Mouse (Mus musculus) mature B cell (primary cell): Measurements from ENCODE around the gene Plxnd1.

ENCODE experiments used
- in situ Hi-C: fragments of 300-500 bp; cut with MboI; formaldehyde crosslinking; loops from 2 replicates; pipeline ENCODE4 v1.14.3; 2019

Gene Plxnd1

DNA sequence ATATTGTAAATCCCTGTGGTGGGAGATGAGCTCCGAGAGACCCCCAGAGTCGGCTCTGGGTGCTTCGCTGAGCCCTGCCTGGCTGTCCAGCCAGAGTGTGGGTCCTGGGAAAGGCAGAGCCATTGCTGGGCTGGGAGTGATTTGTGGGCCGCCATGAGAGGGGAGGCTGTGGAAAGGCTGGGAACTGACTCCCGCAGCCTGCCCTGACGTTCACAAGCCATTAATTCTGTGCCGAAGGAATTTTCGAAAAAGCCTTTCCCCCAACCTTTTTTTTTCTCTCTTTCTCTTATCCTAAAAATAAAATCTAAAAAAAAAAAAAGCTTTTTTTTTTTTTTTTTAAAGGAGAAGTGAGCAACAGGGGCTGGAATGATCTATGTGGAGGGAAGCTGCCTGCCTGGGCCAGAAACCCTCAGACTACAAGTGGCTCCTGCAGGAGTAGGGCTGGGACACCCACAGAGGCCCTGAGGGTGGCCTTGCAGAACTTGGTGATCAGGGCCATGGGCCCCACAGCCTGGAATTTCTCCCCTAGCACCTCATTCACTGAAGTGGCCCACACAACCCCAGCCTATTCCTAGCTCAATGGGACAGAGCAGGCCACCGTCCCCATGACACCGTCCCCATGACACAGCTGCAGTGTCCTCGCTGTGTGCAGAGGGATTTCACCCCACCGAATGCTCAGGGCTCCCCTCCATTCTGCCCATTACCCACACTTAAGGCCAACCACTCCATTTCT, 11.3 kb downstream of the Plxnd1 start:
- in situ Hi-C loops = no loop called here

DNA sequence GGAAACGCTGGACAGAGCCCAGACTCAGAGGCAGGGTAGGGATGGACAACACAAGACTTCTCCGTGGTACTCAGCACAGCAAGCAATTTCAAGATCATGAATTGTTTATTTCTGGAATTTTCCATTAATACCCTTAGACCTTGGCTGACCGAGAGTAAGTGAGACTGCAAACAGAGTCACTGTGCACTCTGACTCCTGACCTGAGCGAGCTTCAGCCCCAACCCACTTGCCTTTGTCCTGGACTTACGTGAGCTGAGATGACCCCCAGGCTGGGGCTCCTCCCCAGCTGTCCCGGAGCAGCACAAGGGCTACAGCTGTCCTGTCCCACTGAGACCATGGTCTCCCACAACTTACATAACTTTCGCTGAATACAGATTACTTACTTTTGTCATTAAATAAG, 11.9 kb downstream of the Plxnd1 start:
- in situ Hi-C loops = no loop called here

DNA sequence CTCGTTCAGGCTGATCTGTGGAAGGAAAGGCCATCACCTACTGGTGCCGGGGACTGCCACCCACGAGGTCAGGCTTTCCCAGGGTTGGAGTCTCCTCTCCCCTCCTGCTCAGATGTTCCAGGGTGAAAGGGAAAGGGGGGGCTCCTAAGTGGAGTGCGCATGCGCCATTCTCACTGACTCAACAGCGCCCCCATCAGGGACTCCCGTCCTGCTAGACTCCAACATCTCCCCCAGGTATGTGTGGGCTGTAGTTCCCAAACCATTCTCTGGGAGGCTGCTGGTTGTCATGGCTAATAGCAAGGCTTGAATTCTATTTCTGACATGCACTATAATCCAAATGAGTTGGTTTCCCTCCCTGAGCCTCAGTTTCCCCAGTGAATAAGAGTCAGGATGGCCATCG, 16.2 kb downstream of the Plxnd1 start:
- in situ Hi-C loops = no loop called here

DNA sequence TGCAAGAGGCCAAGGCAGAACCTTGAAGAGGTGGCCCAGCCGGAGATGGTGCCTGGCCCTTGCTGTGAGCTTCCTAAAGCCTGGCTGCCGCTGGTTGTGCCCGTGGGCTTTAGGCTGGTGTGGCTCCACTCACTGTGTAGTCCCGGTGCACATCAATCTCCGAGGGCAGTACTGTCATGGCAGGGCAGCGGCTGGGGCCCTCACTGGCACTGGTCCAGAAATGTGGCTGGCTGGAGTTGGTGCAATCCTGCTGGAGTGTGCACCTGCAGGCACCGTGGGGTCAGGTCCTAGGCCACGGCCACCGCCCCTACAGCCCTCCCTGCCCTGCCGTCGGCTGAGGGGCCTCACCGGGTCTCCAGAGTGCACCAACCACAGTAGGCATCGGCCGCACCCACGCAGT, 17.0 kb downstream of the Plxnd1 start:
- in situ Hi-C loops = no loop called here

DNA sequence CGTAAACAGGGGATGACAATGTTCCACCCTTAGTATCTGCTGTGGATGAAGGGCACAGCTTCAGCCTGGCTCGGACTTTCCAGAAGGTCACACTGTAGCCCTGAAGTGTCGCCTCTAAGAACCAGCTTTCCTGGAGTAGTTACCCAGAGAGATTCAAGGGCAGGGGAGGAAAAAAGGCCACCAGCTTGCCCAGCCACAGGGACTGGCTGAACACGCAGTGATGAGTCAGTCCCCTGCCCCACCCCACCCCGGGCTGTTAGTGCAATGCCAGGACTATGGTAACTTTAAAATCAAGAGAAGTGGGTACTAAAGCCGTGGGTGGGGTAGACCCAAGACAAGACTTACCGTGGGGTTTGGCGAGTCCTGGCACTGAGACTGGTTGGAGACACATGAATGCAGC, 19.2 kb downstream of the Plxnd1 start:
- in situ Hi-C loops = no loop called here

DNA sequence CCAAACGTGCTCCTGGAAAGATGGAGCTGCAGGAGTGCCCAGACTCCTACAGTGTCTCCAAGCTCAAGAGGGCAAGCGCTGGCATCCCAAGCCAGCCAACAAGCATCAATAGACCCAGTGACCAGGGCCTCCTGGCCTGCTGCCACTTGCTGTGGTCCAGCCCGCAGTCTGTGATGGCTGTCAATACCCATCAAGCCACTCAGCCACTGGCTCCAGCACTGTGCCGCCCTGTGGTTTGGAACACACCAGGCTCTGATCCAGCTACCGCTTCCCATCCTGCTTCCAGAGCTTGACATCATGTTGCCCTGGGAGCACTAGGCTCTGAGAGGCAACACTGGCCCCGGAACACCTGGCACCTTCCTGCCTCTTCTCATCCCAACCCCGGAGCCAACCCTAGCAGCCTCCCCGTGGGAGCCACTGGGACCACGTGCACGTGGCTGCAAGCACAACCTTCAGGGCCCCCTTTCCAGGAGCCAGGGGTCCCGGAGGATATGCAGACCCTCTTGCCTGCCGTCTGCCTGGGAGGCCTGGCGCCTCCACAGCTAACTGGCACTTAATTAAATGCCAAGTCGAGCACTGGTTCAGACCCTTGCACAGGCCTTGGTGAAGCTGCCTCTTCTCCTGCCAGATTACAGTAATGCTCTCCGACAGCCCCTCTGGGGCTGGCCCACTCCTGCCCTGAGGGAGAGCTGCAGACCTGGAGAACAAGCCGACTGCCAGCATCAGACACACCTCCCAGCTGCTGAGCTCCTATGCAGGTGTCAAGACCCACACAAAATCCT, 20.7 kb downstream of the Plxnd1 start:
- in situ Hi-C loops = no loop called here

DNA sequence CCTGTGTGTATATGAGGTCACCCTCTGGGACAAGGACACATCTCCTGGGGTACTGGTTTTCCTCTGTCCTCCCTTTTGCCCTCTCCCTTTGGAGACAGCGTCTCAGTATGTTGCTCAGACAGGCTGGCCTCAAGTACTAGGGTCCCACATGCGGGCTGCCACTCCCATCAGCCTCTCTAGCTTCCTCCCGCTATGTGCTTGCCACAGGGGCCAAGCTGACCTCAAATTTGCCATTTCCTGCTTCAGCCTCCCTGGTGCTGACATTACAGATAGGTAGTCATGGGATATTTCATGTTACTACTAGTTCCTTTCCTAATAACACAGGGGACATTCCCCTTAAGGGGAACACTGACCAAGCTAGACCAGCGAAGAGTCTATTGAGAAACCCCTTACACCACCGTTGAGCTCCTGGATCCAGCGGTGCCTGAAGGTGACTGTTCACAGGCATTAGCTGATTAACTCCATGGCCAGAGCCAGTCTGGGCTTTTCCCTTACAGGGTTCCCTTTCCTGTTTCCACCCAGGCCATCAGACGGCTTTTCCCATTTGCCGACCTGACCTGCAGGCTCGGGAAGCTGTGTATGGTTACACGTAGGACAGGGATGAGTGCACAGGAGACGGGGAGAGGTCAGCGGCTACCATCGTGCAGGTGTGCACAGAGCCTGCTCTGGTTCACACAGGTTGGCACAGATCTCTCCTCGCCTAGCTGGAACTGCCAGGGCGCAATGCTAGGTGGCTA, 21.5 kb downstream of the Plxnd1 start:
- in situ Hi-C loops = no loop called here

DNA sequence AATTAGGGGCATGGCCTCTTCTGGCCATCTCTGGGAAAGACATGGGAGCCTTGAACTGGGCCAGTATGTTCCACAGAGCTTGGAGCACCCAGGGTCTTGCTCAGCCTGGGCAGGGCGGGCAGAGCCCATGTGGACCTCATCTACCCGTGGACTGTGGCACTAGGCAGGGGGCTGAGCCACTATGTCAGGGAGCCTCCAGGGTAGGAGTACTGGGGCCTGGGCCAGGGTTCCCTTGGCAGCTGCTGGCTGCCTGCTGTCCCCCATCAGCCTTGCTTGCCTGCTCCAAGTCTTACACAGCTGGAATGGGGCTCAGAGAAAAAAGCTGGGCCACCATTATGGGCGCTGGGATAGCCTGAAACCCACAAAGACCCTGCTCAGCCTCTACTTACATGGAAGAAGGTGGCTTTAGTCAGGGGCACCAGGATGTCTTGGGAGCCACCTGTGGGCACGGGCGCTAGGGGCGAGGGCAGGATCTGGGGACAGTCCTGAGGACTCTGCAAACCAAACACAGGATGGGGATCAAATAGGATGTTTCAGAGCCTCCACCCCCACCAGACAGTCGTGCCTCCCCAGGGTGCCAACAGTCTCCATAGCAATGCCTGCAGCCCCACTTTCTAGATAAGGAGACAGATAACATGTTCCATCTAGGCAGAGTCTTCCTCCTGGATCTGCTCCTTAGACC, 22.6 kb downstream of the Plxnd1 start:
- in situ Hi-C loops = no loop called here

DNA sequence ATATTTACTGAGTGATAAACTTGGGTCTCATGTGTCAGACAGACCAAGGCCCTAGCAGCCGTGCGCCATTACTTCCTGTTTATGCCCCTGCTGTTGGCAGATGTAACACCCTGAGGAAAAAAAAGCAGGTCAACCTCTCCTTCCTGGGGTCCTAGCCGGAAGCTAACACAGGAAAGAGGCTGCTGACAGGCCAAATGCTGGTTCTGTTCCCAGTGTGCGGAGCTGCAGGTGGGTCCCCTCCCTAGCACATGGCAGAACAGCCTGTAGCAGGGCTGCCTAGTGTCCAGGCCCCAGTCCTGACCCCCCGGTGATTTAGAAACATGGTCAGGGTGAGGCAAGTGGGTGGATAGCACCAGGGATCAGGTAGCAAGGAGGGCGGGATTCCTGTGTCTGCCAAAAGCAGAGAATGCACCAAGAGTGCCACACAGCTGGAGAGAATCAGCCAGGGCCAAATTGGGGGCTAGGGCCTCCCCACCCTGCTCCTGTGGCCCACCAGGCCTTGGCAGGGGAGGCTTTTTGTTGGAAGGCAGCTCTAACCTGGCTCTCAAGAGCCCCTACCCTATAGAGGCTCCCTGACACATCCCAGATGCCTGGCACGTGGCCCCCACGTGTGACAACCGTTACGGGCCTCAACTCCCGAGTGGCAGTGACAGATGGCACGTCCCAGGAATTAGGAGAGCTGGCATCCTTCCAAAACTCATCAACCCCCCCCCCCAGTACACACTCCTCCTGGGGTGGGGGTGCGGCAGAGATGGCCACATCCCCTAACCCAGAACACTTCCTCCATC, 23.3 kb downstream of the Plxnd1 start:
- in situ Hi-C loops = no loop called here

DNA sequence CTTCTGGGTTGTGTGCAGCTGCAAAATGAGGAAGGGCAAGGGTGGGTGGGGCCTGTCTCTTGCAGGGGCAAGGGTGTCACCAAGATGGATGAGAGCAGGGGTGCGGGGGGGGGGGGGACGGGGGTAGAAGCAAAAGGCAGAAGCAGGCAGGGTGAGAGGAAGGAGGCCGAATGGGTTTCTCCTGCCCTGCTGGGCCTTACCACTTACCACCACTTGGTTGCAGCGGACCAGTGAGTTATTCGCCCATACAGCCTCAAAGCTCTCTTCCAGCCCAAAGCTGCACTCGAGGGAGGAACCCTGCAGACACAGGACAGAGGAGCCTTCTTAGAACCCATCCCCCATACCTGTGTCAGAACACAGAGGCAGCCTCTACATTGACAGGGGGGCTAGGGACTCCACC, 24.9 kb downstream of the Plxnd1 start:
- in situ Hi-C loops = no loop called here

DNA sequence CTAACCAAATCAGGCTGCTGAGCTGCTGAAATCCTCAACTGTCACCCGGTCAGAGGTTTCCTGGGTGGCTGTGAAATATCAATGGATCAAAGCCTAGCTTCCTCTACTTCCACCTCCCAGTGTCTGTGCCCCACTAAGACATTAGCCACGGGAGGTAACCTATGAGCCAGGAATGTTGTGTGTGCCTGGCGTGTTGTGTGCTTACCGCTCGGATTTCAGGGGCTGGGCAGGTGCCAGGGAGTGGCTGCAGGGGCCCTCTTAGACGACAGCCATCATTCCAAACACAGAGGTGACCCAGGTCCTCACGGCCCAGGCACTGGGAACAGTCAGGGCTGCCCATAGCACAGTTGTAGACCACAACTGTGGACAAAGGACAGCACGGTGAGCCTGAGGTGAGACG, 25.7 kb downstream of the Plxnd1 start:
- in situ Hi-C loops = no loop called here

DNA sequence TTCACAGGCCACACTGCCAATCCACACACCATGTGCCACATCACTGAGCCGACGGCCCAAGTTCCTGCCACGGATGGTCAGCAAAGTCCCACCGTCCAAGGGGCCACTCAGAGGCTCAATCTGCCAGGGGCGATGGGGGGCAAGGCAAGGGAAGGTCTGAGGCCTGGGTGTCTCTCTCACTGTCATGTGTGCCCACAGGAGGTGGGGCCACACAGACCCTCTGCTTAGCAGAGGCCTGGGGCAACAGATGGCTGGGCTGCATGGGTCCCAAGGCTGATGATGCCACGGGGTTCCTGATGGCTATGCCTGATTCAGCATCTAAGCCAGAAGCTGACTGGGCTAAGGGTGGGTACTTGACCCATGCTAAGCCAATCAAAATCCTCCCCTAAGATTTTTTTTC, 26.1 kb downstream of the Plxnd1 start:
- in situ Hi-C loops = no loop called here

DNA sequence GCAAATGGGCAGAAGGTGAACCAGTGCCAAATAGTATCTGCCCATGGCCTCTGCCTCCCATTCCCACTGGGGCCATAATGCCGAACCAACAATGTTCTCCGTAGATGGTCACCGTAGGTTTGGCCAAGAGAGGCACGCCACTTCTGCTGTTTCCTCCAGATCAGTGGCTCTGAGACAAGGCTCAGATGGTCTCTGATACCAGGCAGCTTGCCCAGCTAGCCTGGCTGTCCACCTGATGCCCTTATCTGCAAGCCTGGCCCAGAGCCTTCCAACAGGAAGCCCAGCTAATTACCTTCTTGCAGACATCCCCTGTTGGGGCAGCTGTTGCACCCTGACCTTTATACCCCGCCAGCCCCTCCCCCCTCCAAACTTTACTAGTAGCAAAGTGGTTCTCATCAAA, 26.7 kb downstream of the Plxnd1 start:
- in situ Hi-C loops = no loop called here

DNA sequence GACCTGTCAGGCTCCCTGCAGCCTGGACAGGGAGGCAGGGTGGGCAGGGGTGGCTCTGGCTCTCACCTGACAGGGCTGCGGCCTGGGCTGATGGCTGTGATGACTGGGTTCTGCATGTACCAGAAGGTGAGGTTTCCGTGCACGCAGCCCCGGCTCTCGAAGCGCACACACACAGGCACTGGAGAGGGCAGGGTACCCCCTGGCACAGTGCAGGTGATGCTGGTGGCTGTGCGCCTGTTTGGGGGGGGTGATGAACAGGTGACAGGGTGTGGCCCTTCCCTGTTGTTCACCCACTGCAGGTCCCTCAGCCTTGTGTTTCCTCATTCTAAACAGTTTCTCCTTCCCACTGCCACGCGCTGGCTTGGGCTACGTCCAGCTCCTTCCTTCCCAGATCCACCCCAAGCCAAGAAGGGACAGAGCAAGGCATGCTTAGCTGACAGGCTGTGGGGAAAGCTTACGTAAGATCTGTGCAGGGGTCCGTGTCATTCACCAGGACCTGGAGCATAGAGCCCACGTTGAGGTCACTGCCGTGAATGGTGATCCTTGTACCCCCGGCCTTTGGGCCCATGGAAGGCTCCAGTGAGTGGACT, 27.4 kb downstream of the Plxnd1 start:
- in situ Hi-C loops = no loop called here

DNA sequence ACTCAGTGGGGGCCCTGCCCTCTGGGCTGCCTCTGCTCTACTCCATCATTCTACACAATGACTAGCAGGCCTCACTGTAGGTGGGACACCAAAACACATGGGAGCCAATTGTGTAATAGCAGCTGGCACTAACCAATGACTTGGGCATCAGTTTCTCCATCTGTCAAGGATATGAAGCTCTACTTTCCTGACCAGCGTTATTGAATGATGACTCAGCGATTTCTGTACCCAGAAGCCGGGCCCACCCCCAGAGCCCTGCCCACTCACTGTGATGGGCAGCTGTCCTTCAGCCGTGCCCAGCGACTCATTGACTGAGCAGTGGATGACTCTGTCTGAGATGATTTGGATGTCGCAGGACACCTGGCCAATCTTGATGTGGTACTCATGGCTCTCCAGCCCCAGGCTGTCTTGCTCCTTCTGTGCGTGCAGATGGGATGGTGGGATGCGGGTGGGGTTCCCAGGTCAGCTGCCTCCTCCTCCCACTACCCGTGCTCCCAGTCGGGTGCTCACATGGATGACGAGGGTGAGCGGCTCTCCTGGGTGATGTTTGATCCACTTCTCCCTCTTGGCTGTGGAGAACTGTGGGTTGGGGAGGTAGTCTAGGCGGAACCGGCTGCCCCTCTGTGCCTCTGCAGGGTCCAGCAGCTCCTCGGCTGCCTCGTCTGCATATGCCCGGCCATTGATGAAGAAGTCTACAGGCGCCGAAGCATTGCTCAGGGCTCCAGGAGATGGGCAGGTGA, 28.4 kb downstream of the Plxnd1 start:
- in situ Hi-C loops = no loop called here

DNA sequence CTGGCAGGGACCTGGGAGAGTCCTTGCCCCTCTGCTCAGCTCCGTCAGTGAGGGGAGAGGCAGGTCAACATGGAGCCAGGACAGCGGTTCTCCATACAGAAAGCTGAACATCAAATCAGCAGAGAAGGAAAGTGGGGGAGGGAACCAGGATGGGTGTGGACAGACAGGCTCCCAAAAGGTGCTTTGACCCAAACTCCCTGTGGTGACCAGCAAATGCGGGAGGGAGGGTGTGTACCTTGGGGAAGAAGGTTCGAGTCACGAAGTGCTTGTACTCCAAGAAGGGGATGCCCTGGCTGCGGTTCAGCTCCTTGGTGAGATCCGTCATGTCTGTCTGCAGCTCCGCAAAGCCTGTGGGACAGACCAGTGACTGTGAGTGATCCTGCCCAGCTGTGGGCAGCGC, 31.1 kb downstream of the Plxnd1 start:
- in situ Hi-C loops = no loop called here

DNA sequence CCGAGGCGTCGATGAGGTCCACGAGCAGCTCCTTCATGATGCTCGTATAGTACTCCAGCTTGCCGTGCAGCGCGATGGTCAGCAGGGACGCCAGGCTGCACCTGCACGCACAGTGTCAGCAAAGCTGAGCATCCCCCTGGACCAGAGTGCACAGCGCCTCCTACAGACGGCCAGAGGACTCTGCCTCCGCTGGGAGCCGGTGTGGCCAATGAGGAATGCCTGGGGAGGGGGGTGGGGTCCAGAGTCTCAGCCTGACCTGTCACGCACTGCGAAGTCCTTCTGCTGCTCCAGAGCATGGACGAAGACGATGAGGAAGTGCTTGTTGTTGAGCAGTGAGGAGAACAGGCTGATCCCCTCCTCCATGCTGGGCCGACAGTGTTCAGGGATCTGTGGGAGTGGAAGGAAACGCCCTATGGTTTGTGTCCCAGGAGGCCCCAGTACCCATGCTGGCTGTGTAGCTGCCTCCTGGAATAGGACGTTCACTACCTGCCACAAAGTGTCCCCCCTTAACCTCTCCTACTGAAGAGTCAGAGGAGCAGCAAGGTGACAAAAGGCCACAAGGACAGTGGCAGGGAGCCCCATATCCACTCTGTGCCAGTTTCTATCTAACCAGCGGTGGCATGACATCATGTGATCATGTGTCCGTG, 32.2 kb downstream of the Plxnd1 start:
- in situ Hi-C loops = no loop called here

DNA sequence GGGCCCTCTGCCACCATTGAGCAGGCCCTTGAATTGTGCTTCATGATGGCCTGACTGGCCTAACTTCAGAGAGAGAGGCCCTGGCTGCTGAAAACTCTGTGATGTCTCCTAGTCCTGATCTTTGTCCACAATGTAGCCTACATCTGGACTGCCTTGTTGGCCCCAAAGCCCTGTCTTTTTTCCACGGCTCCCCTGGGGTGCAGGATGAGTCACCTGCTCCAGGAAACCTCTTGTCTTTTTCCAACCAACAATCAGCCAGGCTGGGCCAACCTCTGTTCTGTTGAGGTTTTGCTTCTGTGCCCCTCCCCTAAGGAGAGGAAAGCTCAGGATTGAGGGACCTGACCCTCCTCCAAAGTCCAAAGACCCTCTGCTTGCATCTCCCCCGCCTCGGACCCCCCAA, 33.1 kb downstream of the Plxnd1 start:
- in situ Hi-C loops = no loop called here

DNA sequence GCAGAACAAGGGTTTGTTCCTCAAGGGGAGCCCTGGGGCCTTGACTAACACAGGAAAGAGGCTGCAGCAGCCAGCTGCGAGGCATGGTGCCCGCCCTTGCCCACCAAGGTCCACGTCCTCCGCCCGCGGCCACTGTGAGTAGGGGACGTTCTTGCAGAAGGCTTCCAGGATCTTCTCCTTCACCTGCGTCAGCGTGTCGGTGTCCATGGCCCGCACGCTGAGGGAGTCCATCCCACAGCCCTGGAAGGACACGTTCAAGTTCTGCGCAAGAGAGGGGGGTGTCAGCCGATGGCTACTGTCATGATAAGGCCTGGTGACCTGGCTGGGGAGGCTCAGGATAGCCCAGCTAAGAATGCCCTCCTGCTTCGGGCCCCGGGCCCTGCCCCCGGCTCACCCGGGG, 34.5 kb downstream of the Plxnd1 start:
- in situ Hi-C loops = no loop called here

DNA sequence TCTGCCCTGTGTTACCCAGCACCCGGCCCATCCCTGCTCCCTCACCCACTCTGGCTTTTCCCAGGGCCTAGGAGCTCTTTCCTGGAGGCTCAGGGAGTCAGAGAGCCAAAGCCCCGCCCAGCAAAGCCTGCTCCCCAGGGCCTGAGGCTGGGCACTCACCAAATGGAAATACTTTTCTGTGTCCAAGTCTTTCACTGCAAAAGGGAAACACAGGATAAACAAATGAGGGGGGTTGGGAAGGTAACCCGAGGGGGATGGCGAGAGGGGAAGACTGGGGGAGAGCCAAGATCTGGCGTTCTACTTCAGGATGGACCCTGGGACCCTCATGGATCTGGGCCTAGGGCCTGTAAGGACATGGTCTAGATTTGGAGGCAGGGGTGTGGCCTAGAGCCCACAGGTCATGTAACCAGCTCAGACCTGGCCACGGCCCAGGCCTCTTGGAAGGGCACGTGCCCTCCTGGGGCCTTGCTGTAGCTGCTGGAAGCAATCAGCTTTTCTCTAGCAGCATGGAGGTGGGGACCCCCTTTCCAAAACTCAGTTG, 35.6 kb downstream of the Plxnd1 start:
- in situ Hi-C loops = no loop called here
